Mouse (Mus musculus): Measurements from ENCODE around the gene Nampt.
A peak's percentile ranks its signal among the peaks of the same experiment; 100 is the strongest.

Nampt gene

GRCm38 (mm10) chr12:32819416-32819815 lies at the start of gene Nampt:
Gene Nampt, plus strand, starts transcription at chr12:32819545.
- Histone ChIP-seq H3K9me3 (ENCODE audit: low read length) (no peaks in the 10 kb centered on the region), H3K4me1 (replicated peaks; ENCODE audit: low read depth, low read length) (peaks cover 40% of the 10 kb centered on the region), H3K36me3 (ENCODE audit: insufficient read depth, low read length) (peaks cover 19% of the 10 kb centered on the region), H3K4me3 (replicated peaks; ENCODE audit: low read length) (peak within 1 kb of the TSS; percentile 94), H3K27me3 (ENCODE audit: insufficient read depth, low read length) (no peaks in the 10 kb centered on the region)
- TF ChIP-seq POU5F1 (IDR thresholded peaks at IDR 0.05; ENCODE audit: borderline replicate concordance, low read length), result no peak

GRCm38 (mm10) chr12:32770766-32771165 lies 48.6 kb upstream of the Nampt start:
- TF ChIP-seq POU5F1 (IDR thresholded peaks at IDR 0.05; ENCODE audit: borderline replicate concordance, low read length), result no peak
- TF ChIP-seq CTCF (conservative IDR thresholded peaks at IDR 0.05; ENCODE audit: low read length), result no peak
- no peak for TF ChIP-seq NANOG (IDR thresholded peaks at IDR 0.05; ENCODE audit: borderline replicate concordance, low read length)

GRCm38 (mm10) chr12:32774592-32774991 lies 44.8 kb upstream of the Nampt start:
- TF ChIP-seq POU5F1 (IDR thresholded peaks at IDR 0.05; ENCODE audit: borderline replicate concordance, low read length) (no peak), NANOG (IDR thresholded peaks at IDR 0.05; ENCODE audit: borderline replicate concordance, low read length) (no peak), CTCF (conservative IDR thresholded peaks at IDR 0.05; ENCODE audit: low read length) (no peak)
- H3K9me3 ChIP-seq (ENCODE audit: low read length), result no peaks in the 10 kb centered on the region
- H3K27me3 ChIP-seq (ENCODE audit: insufficient read depth, low read length), result no peaks in the 10 kb centered on the region; the same call in 1 of the 2 replicates
- H3K4me1 ChIP-seq (replicated peaks; ENCODE audit: low read depth, low read length), result no peaks in the 10 kb centered on the region
- H3K4me3 ChIP-seq (replicated peaks; ENCODE audit: low read length), result no peak overlapping the region
- no peaks in the 10 kb centered on the region for H3K36me3 ChIP-seq (ENCODE audit: insufficient read depth, low read length)

More at GRCm38 (mm10) chr12:32770766-32771165, 48.6 kb upstream of the Nampt start:
- Histone ChIP-seq H3K9me3 (ENCODE audit: low read length) (no peaks in the 10 kb centered on the region), H3K4me3 (replicated peaks; ENCODE audit: low read length) (no peak overlapping the region), H3K36me3 (ENCODE audit: insufficient read depth, low read length) (no peaks in the 10 kb centered on the region), H3K4me1 (replicated peaks; ENCODE audit: low read depth, low read length) (no peaks in the 10 kb centered on the region), H3K27me3 (ENCODE audit: insufficient read depth, low read length) (no peaks in the 10 kb centered on the region)

GRCm38 (mm10) chr12:32789092-32789491 lies 30.3 kb upstream of the Nampt start:
- Histone ChIP-seq H3K9me3 (ENCODE audit: low read length) (0 out of 2 replicates have a peak, but pooled peaks cover 3% of the 10 kb centered on the region), H3K4me1 (replicated peaks; ENCODE audit: low read depth, low read length) (no peaks in the 10 kb centered on the region), H3K27me3 (ENCODE audit: insufficient read depth, low read length) (no peaks in the 10 kb centered on the region), H3K4me3 (replicated peaks; ENCODE audit: low read length) (no peak overlapping the region), H3K36me3 (ENCODE audit: insufficient read depth, low read length) (no peaks in the 10 kb centered on the region)
- TF ChIP-seq NANOG (IDR thresholded peaks at IDR 0.05; ENCODE audit: borderline replicate concordance, low read length), result no peak
- no peak for TF ChIP-seq CTCF (conservative IDR thresholded peaks at IDR 0.05; ENCODE audit: low read length)
- TF ChIP-seq POU5F1 (IDR thresholded peaks at IDR 0.05; ENCODE audit: borderline replicate concordance, low read length), result no peak

GRCm38 (mm10) chr12:32795765-32796471 lies 23.4 kb upstream of the Nampt start:
- no peaks in the 10 kb centered on the region for H3K4me1 ChIP-seq (replicated peaks; ENCODE audit: low read depth, low read length)
- H3K36me3 ChIP-seq (ENCODE audit: insufficient read depth, low read length), result no peaks in the 10 kb centered on the region
- H3K27me3 ChIP-seq (ENCODE audit: insufficient read depth, low read length), result no peaks in the 10 kb centered on the region
- no peak overlapping the region for H3K4me3 ChIP-seq (replicated peaks; ENCODE audit: low read length)
- H3K9me3 ChIP-seq (ENCODE audit: low read length), result 0 out of 2 replicates have a peak, but pooled peaks cover 3% of the 10 kb centered on the region
- TF ChIP-seq POU5F1 (IDR thresholded peaks at IDR 0.05; ENCODE audit: borderline replicate concordance, low read length), result no peak
- no peak for TF ChIP-seq CTCF (conservative IDR thresholded peaks at IDR 0.05; ENCODE audit: low read length)
- no peak for TF ChIP-seq NANOG (IDR thresholded peaks at IDR 0.05; ENCODE audit: borderline replicate concordance, low read length)

GRCm38 (mm10) chr12:32797438-32797837 lies 21.9 kb upstream of the Nampt start:
- Histone ChIP-seq H3K4me1 (replicated peaks; ENCODE audit: low read depth, low read length) (no peaks in the 10 kb centered on the region), H3K9me3 (ENCODE audit: low read length) (0 out of 2 replicates have a peak, but pooled peaks cover 2% of the 10 kb centered on the region), H3K36me3 (ENCODE audit: insufficient read depth, low read length) (no peaks in the 10 kb centered on the region), H3K27me3 (ENCODE audit: insufficient read depth, low read length) (no peaks in the 10 kb centered on the region), H3K4me3 (replicated peaks; ENCODE audit: low read length) (no peak overlapping the region)
- TF ChIP-seq NANOG (IDR thresholded peaks at IDR 0.05; ENCODE audit: borderline replicate concordance, low read length) (no peak), CTCF (conservative IDR thresholded peaks at IDR 0.05; ENCODE audit: low read length) (no peak), POU5F1 (IDR thresholded peaks at IDR 0.05; ENCODE audit: borderline replicate concordance, low read length) (no peak)

- H3K4me1 ChIP-seq (replicated peaks; ENCODE audit: low read depth, low read length), result no peaks in the 10 kb centered on the region
- no peak overlapping the region for H3K4me3 ChIP-seq (replicated peaks; ENCODE audit: low read length)
- no peak for TF ChIP-seq CTCF (conservative IDR thresholded peaks at IDR 0.05; ENCODE audit: low read length)
- no peaks in the 10 kb centered on the region for H3K27me3 ChIP-seq (ENCODE audit: insufficient read depth, low read length)
- H3K36me3 ChIP-seq (ENCODE audit: insufficient read depth, low read length), result no peaks in the 10 kb centered on the region
- no peaks in the 10 kb centered on the region for H3K9me3 ChIP-seq (ENCODE audit: low read length)
These were observed 18.3 kb upstream of the Nampt start for GRCm38 (mm10) chr12:32801078-32801477.

- Histone ChIP-seq H3K4me3 (replicated peaks; ENCODE audit: low read length) (no peak overlapping the region), H3K9me3 (ENCODE audit: low read length) (no peaks in the 10 kb centered on the region), H3K36me3 (ENCODE audit: insufficient read depth, low read length) (no peaks in the 10 kb centered on the region)
These were observed 13.8 kb upstream of the Nampt start for GRCm38 (mm10) chr12:32805559-32805958.

More at GRCm38 (mm10) chr12:32805559-32805958, 13.8 kb upstream of the Nampt start:
- no peaks in the 10 kb centered on the region for H3K4me1 ChIP-seq (replicated peaks; ENCODE audit: low read depth, low read length)
- no peaks in the 10 kb centered on the region for H3K27me3 ChIP-seq (ENCODE audit: insufficient read depth, low read length)
- no peak for TF ChIP-seq POU5F1 (IDR thresholded peaks at IDR 0.05; ENCODE audit: borderline replicate concordance, low read length)
